Mouse (Mus musculus) heart, adult 2 months (tissue): ENCODE data around the gene Gm9887. TPM values are rescaled to one million over a fixed set of nuclear protein-coding genes. Genes with fewer than 3 reads are reported as not detected.

Experiments
- DNase-seq, 2 experiments: peaks; one replicate each; pipeline ENCODE4 v3.0.0; 2021
- H3K27ac ChIP-seq: fragments of 200-600 bp; 2 replicates; pipeline ENCODE4 v1.8.1; 2022
- H3K27me3 ChIP-seq: fragments of 200-500 bp; 2 replicates; pipeline ENCODE4 v1.6.1; 2012; ENCODE audit warnings: mild to moderate bottlenecking, low read length, inconsistent platforms, mixed read lengths; ENCODE audit not compliant: control insufficient read depth, insufficient read depth
- H3K36me3 ChIP-seq: fragments of 200-500 bp; 2 replicates; pipeline ENCODE4 v1.6.1; 2012; ENCODE audit warnings: low read length, inconsistent platforms; ENCODE audit not compliant: control insufficient read depth, insufficient read depth
- H3K4me1 ChIP-seq: fragments of 200-500 bp; 2 replicates; pipeline ENCODE4 v1.6.1; 2011; ENCODE audit warnings: low read length; ENCODE audit not compliant: control insufficient read depth, insufficient read depth
- H3K4me3 ChIP-seq: fragments of 200-600 bp; 2 replicates; pipeline ENCODE4 v1.8.1; 2022
- H3K79me2 ChIP-seq: fragments of 200-500 bp; replicated peaks from 2 replicates; pipeline ENCODE4 v1.6.1; 2012; ENCODE audit warnings: mild to moderate bottlenecking, inconsistent platforms, low read length, moderate library complexity, mixed read lengths; ENCODE audit not compliant: control insufficient read depth, insufficient read depth
- H3K9ac ChIP-seq: fragments of 200-500 bp; 2 replicates; pipeline ENCODE4 v1.6.1; 2012; ENCODE audit warnings: low read depth, mild to moderate bottlenecking, control low read depth, inconsistent platforms, low read length, mixed read lengths
- CTCF ChIP-seq: fragments of 200-600 bp; IDR thresholded peaks from 2 replicates; pipeline ENCODE4 v1.8.1; 2022; ENCODE audit warnings: antibody characterized with exemption, mild to moderate bottlenecking, moderate library complexity
- EP300 ChIP-seq: fragments of 200-500 bp; IDR thresholded peaks from 2 replicates; pipeline ENCODE4 v1.6.1; 2011; ENCODE audit warnings: low read depth, low read length, control low read depth; ENCODE audit not compliant: insufficient read depth
- POLR2A ChIP-seq: fragments of 200-500 bp; IDR thresholded peaks from 2 replicates; pipeline ENCODE4 v1.6.1; 2011; ENCODE audit warnings: mild to moderate bottlenecking, low read depth, low read length, control low read depth; ENCODE audit not compliant: insufficient read depth
- WGBS: fragments of 180-500 bp; shearing (Covaris S2); methylation state at CpG from one replicate; pipeline ENCODE4 v1.1.7; 2018; 5-methylcytosine and 5-hydroxymethylcytosine counted together
- intact Hi-C: fragments of 180-260 bp; cut with DNase I; formaldehyde crosslinking; loops from one replicate; pipeline ENCODE4 v1.15.1; 2025
- long read RNA-seq: library from polyadenylated mRNA; stranded (forward); transcript quantifications from one replicate; pipeline ENCODE4 v2.0.0, GENCODE M21; 2021
- polyA plus RNA-seq: library from polyadenylated mRNA; depleted of rRNA; stranded (reverse); fragments of >200 nt; gene quantifications from 2 replicates; pipeline ENCODE4 v1.2.3, GENCODE M21; 2012; rRNA removed
- total RNA-seq, 2 experiments: library from RNA; stranded (reverse); gene quantifications; 2 replicates each; pipeline ENCODE4 v1.2.3; 2021

Gm9887 gene
- under 1 TPM; 0.39 to 0.84 TPM for total RNA-seq
- 0.80 TPM in 1 of 2 replicates, not detected in the other for polyA plus RNA-seq
- long read RNA-seq, partial matches to known transcripts: 0 of 2 reads
- long read RNA-seq, other reads (novel, unspliced or antisense): 0 of 2 reads

GRCm38 (mm10) chr12:69371854-69372671 is at the start of gene Gm9887, which contains the start of gene Arf6:
TSS of gene Gm9887 (minus strand) at chr12:69372458.
TSS of gene Arf6 (plus strand) at chr12:69372150.
- peaks cover 5% of the 10 kb centered on the region for H3K79me2 ChIP-seq
- H3K27me3 ChIP-seq: no peaks in the 10 kb centered on the region
- H3K36me3 ChIP-seq: peaks cover 17% of the 10 kb centered on the region
- peak within 1 kb of the TSS; percentile 100 for H3K9ac ChIP-seq
- H3K4me1 ChIP-seq: peaks cover 4% of the 10 kb centered on the region
- peak; percentile 77 for TF ChIP-seq POLR2A
- TF ChIP-seq CTCF: no peak
- peak; percentile 28; the same call in 1 of the 2 replicates for TF ChIP-seq EP300
- intact Hi-C loops: loop anchor here (1.0 to 5.0 kb wide), 4 partner anchors 51 to 203 kb away; no protein-coding TSS in a partner anchor
- peak; percentile 99 to 100 for DNase-seq
- H3K4me3 ChIP-seq: peak within 1 kb of the TSS; percentile 87
- H3K27ac ChIP-seq: peak within 1 kb of the TSS; percentile 100
- WGBS: under 1% methylated on average over 119 of the region's 121 CpGs

DNA sequence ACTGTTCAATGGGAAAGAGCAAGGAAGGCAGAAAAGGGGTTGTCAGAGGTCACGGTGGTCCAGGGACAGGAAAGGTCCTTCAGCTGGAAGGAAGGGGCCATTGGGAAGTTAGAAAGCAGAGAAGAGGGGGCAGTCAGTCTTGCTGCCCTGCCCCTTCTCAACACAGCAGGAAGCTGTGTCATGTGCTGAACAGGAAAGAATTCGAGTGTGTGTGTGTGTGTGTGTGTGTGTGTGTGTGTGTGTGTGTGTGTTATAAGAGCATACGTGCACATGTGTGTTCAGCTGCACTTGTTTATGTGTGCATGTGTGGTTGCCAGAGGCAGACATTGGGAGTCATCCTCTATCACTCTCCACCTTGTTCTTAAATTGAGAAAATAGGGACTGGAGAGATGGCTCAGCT is 48.5 kb upstream of the Gm9887 start:
- no peaks in the 10 kb centered on the region; the same call in 1 of the 2 replicates for H3K36me3 ChIP-seq
- no peak overlapping the region for H3K27ac ChIP-seq
- H3K27me3 ChIP-seq: no peaks in the 10 kb centered on the region
- intact Hi-C loops: no loop called here
- WGBS: 56% methylated on average over 3 of the region's 3 CpGs
- TF ChIP-seq EP300: no peak
- no peak for TF ChIP-seq CTCF
- TF ChIP-seq POLR2A: no peak
- H3K9ac ChIP-seq: no peak overlapping the region
- H3K4me3 ChIP-seq: no peak overlapping the region
- no peaks in the 10 kb centered on the region for H3K79me2 ChIP-seq
- no peak for DNase-seq
- peaks cover 9% of the 10 kb centered on the region for H3K4me1 ChIP-seq

DNA sequence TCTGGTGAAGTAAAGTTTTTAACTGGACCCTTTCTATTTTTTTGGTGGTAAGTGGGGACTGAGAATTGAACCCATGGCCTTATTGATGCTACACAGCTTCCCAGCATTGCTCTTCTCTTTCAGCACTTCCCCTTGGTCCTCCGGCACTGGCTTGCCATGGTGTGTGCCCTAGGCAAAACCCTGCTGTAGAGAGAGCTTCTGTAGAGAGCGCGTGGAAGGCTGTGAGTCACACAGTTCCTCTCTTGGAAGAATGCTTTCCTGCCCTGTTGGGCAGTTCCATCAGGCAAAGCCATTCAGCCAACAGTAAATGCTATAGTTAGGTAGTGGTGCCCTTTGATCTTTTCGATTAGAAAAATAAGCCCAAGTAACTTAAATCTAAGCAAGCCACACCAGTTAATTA is 47.3 kb upstream of the Gm9887 start:
- H3K36me3 ChIP-seq: no peaks in the 10 kb centered on the region
- intact Hi-C loops: no loop called here
- peaks cover 4% of the 10 kb centered on the region for H3K4me1 ChIP-seq
- H3K27ac ChIP-seq: no peak overlapping the region
- H3K27me3 ChIP-seq: no peaks in the 10 kb centered on the region
- 57% methylated on average over 4 of the region's 4 CpGs for WGBS
- H3K4me3 ChIP-seq: no peak overlapping the region
- TF ChIP-seq POLR2A (no peak), EP300 (no peak), CTCF (no peak)
- H3K9ac ChIP-seq: no peak overlapping the region
- no peaks in the 10 kb centered on the region for H3K79me2 ChIP-seq
- DNase-seq: no peak

GRCm38 (mm10) chr12:69419017-69419605 is 46.9 kb upstream of the Gm9887 start:
- no peak for DNase-seq
- no peak overlapping the region for H3K9ac ChIP-seq
- H3K4me3 ChIP-seq: no peak overlapping the region
- H3K27me3 ChIP-seq: no peaks in the 10 kb centered on the region
- peaks cover 2% of the 10 kb centered on the region for H3K4me1 ChIP-seq
- no peaks in the 10 kb centered on the region for H3K79me2 ChIP-seq
- 81% methylated on average over 14 of the region's 14 CpGs for WGBS
- intact Hi-C loops: no loop called here
- TF ChIP-seq POLR2A (no peak), EP300 (no peak)
- no peak overlapping the region for H3K27ac ChIP-seq
- no peaks in the 10 kb centered on the region for H3K36me3 ChIP-seq

DNA sequence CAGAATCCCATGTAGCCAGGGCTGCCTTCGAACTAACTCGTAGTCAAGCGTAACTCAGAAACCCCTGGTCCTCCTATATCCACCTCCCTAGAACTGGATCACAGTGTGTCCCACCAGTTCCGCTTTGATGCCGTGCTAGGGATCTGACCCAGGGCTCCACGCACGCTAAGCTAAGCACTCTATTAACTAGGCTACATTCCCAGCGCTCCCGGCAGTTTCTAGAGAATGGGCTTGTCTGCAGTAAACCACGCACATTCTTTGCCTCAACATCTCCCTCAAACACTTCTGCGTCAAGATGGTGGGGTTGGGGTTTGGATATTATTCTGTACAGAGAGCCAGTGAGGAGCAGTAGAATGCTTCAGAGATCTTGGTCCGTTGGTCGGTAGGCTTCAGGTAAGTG is 46.3 kb upstream of the Gm9887 start:
- Histone ChIP-seq H3K4me3 (no peak overlapping the region), H3K27ac (no peak overlapping the region), H3K27me3 (no peaks in the 10 kb centered on the region), H3K9ac (no peak overlapping the region), H3K79me2 (no peaks in the 10 kb centered on the region), H3K36me3 (no peaks in the 10 kb centered on the region), H3K4me1 (peaks cover 2% of the 10 kb centered on the region)
- WGBS: 94% methylated on average over 13 of the region's 13 CpGs
- TF ChIP-seq EP300: no peak
- no peak for TF ChIP-seq POLR2A
- no peak for TF ChIP-seq CTCF
- intact Hi-C loops: no loop called here
- DNase-seq: no peak
